Mouse (Mus musculus) midbrain, embryonic 16.5 days (tissue): ENCODE measurements around the gene Dppa5a. TPM values are rescaled to one million over a fixed set of nuclear protein-coding genes. Genes with fewer than 3 reads are reported as not detected.
"Not testable (repeated sequence)": the region's sequence is repeated elsewhere in the genome, so short reads cannot be mapped to it uniquely, and the experiment has no call there.

Source experiments
- ATAC-seq: fragments of 200-750 bp; cut with Nextera tagmentation; 2 replicates; pipeline ENCODE4 v1.8.0; 2017; ENCODE audit warnings: moderate TSS enrichment
- H3K27ac ChIP-seq: fragments of 300-500 bp; sonication (generic); 2 replicates; pipeline ENCODE4 v1.5.1; 2014; ENCODE audit warnings: mild to moderate bottlenecking, low read length, mixed read lengths
- H3K27me3 ChIP-seq: fragments of 300-500 bp; sonication (generic); 2 replicates; pipeline ENCODE4 v1.6.1; 2014; ENCODE audit warnings: low read depth, low read length, mixed read lengths; ENCODE audit not compliant: control insufficient read depth, insufficient read depth
- H3K36me3 ChIP-seq: fragments of 300-500 bp; sonication (generic); 2 replicates; pipeline ENCODE4 v1.6.1; 2014; ENCODE audit warnings: mild to moderate bottlenecking, low read length, moderate library complexity, mixed read lengths; ENCODE audit not compliant: control insufficient read depth, insufficient read depth
- H3K4me1 ChIP-seq: fragments of 300-500 bp; sonication (generic); 2 replicates; pipeline ENCODE4 v1.6.1; 2014; ENCODE audit warnings: mild to moderate bottlenecking, low read length, mixed read lengths; ENCODE audit not compliant: control insufficient read depth, insufficient read depth
- H3K4me2 ChIP-seq: fragments of 300-500 bp; sonication (generic); 2 replicates; pipeline ENCODE4 v1.6.1; 2014; ENCODE audit warnings: mild to moderate bottlenecking, low read length, mixed read lengths
- H3K4me3 ChIP-seq: fragments of 300-500 bp; sonication (generic); 2 replicates; pipeline ENCODE4 v1.5.1; 2014; ENCODE audit warnings: low read depth, mild to moderate bottlenecking, low read length, moderate library complexity, mixed read lengths
- H3K9ac ChIP-seq: fragments of 300-500 bp; sonication (generic); 2 replicates; pipeline ENCODE4 v1.6.1; 2014; ENCODE audit warnings: low read depth, low read length, mixed read lengths
- H3K9me3 ChIP-seq: fragments of 300-500 bp; sonication (generic); replicated peaks from 2 replicates; pipeline ENCODE4 v1.6.1; 2014; ENCODE audit warnings: mild to moderate bottlenecking, low read length, mixed read lengths; ENCODE audit not compliant: control insufficient read depth, poor library complexity, severe bottlenecking
- WGBS: fragments of 180-500 bp; shearing (Covaris S2); extraction: QIAGEN DNeasy Blood & Tissue Kit; methylation state at CpG from one replicate; pipeline ENCODE4 v1.1.7; 2014; 5-methylcytosine and 5-hydroxymethylcytosine counted together
- polyA plus RNA-seq: library from polyadenylated mRNA; unstranded; fragments of >200 nt; fragmentation: Nextera tagmentation; extraction: Ambion mirVana; gene quantifications from 2 replicates; pipeline ENCODE4 v1.2.1, GENCODE M21; 2015

Gene Dppa5a
- polyA plus RNA-seq, 1 experiment from 2014 or later, result 8.3 TPM

DNA sequence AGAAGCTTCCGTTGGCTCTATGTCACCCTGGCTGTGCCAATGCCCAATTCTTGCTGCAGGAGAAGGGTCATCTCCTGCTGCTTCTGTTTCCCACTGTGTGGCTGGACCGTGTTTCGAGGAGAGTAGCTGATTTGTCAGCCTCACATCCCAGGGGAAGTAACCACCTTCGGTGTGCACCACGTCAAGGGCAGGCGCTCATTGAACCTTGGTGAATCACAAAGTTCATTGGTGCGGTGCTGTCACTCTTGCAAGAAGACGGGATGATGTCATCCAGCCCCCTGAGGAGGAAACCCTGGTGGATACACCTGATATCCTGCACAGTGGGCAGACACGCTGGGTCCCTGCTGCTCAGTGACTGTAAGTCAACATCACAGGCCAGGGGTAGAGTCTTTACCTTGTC lies 24.9 kb downstream of the Dppa5a start:
- not testable (repeated sequence) for H3K27me3 ChIP-seq, H3K9me3 ChIP-seq, ATAC-seq, H3K4me3 ChIP-seq, H3K9ac ChIP-seq, H3K4me1 ChIP-seq, H3K4me2 ChIP-seq, H3K36me3 ChIP-seq, H3K27ac ChIP-seq
- WGBS, result 85% methylated on average over 9 of the region's 9 CpGs

DNA sequence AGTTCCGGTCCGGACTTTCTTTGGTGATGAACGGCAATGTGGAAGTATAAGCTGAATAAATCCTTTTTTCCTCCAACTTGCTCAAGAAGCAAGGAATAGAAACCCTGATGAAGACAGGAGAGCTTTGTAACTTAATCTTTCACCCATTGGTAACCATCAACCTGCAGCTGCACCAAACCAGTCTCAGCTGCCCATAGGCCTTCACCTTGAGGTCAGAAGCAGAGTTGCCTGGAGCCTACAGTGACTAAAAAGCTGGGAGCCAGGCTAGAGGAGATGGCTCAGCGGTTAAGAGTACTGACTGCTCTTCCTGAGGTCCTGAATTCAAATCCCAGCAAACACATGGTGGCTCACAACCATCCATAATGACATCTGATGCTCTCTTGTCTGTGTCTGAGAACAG lies 25.5 kb downstream of the Dppa5a start:
- not testable (repeated sequence) for H3K9ac ChIP-seq, H3K36me3 ChIP-seq, ATAC-seq, H3K27me3 ChIP-seq, H3K4me3 ChIP-seq, H3K4me1 ChIP-seq, H3K27ac ChIP-seq, H3K4me2 ChIP-seq, H3K9me3 ChIP-seq
- 89% methylated on average over 4 of the region's 4 CpGs for WGBS

DNA sequence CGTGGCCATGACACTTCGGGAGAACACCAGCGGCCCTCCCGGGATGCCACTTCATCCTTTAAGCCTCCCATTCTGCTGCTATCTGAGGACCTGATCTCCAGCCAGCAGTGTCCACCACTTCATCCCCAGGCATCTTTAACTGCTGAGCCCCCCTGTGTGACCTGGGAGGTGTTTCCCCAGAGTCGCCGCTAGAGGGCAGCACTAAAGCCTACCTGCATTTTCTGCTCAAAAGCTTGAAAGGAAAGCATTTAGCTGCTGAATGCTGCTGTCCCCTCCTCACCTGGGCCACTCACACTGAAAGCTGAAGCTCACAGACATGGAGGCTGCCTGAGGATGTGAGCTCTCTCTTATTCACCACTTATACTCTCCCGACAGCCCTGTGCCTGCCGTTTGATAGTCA lies 27.7 kb downstream of the Dppa5a start:
- H3K9me3 ChIP-seq, H3K4me1 ChIP-seq, H3K27ac ChIP-seq, H3K27me3 ChIP-seq, H3K4me3 ChIP-seq, H3K9ac ChIP-seq, H3K36me3 ChIP-seq: not testable (repeated sequence)
- ATAC-seq, result 0 out of 2 replicates have a peak, but pooled peaks have one; percentile 54
- 9% methylated on average over 8 of the region's 8 CpGs for WGBS
- H3K4me2 ChIP-seq, result peak overlapping the region; percentile 31

DNA sequence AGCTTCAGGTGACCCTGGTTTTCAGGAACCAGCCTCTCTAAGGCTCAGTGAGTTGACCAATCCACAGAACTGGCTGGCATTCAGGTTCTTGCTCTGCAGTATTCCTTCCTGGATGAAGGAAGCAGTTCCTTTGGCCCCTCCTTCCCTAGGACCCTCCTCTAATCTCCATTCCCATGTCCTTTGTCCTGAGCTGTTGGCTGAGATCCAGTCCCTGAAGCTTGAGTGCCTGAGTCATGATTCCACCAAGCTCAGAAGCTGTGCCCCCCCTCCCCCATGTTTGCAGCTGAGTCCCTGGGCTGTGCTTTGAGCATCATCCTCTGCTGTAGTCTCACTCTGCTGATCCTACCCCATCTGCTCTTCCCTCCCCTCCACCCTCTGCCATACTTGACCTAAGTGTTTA lies 30.9 kb downstream of the Dppa5a start:
- H3K9me3 ChIP-seq, H3K4me2 ChIP-seq, H3K36me3 ChIP-seq, H3K9ac ChIP-seq, H3K27me3 ChIP-seq, H3K4me3 ChIP-seq, H3K27ac ChIP-seq, ATAC-seq, H3K4me1 ChIP-seq: not testable (repeated sequence)

DNA sequence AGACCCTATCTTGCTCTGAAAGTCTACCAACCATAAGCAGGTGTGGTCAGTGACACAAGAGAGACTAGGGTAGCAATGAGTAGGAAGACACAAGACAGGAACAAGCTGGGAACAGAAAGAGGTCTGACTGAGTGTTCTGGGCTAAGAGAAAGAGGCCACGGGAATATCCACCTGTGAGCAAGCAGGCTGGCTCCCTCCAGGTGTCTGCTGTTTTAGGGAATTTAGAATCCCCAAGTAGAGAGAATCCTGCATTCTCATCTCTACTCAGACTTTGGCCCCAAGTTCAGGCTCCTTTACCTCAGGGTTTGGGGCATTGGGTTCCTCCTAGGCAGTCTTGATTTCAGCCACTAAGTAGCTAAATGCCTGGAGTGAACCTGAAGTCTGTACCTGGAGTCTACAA lies 40.7 kb downstream of the Dppa5a start, which contains the start of gene Omt2b:
Omt2b (plus strand) TSS at position 301 of the 400 bp plus-strand sequence.
- not testable (repeated sequence) for H3K27me3 ChIP-seq, H3K4me1 ChIP-seq, H3K4me3 ChIP-seq, ATAC-seq, H3K36me3 ChIP-seq, H3K4me2 ChIP-seq, H3K27ac ChIP-seq, H3K9ac ChIP-seq, H3K9me3 ChIP-seq
- WGBS, result 100% methylated on average over 1 of the region's 1 CpGs

DNA sequence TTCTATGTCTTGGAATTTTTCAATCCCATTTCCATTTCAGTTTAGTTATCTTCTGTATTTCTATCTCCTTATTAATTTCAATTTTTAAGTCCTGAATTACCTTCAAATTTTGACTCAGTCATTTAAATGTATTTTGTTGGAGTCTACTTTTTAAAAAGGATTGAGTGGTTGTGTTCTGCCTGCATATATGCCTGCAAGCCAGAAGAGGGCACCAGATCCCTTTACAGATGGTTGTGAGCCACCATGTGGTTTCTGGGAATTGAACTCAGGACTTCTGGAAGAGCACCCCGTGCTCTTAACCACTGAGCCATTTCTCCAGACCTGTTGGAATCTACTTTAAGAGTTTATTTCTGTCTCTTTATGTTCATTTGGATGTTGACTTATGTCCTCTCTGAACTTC lies 48.5 kb downstream of the Dppa5a start:
- H3K9ac ChIP-seq, result no peak overlapping the region
- H3K9me3 ChIP-seq, result no peaks in the 10 kb centered on the region
- ATAC-seq, result no peak
- no peak overlapping the region for H3K4me2 ChIP-seq
- no peak overlapping the region for H3K4me3 ChIP-seq
- no peaks in the 10 kb centered on the region for H3K27me3 ChIP-seq
- 32% methylated on average over 1 of the region's 1 CpGs for WGBS
- H3K27ac ChIP-seq, result no peak overlapping the region
- H3K36me3 ChIP-seq, result no peaks in the 10 kb centered on the region
- no peaks in the 10 kb centered on the region for H3K4me1 ChIP-seq

Other genes starting within 250 kb of the Dppa5a start
- gene Gsta4, start 185.4 kb downstream of the Dppa5a start, polyA plus RNA-seq, result 14.3 and 18.5 TPM in 2 replicates
- not detected in 2 replicates for gene Gsta1, start 137.5 kb downstream of the Dppa5a start, polyA plus RNA-seq
- not detected in 2 replicates for gene Gm3776, start 111.0 kb downstream of the Dppa5a start, polyA plus RNA-seq
- not detected in 2 replicates for gene Gm10639, start 78.3 kb downstream of the Dppa5a start, polyA plus RNA-seq
- gene Omt2a, start 53.4 kb downstream of the Dppa5a start, polyA plus RNA-seq, result not detected in 2 replicates
- gene Omt2b, start 40.6 kb downstream of the Dppa5a start, polyA plus RNA-seq, result not detected in 2 replicates
- not detected in 2 replicates for gene Gsta2, start 12.4 kb downstream of the Dppa5a start, polyA plus RNA-seq
- 6.9 and 9.1 TPM in 2 replicates for gene Ooep, start 10.5 kb upstream of the Dppa5a start, polyA plus RNA-seq
- gene Ddx43, start 27.6 kb upstream of the Dppa5a start, polyA plus RNA-seq, result 0.36 and 0.57 TPM in 2 replicates
- 0.53 and 0.74 TPM in 2 replicates for gene Cgas, start 75.1 kb upstream of the Dppa5a start, polyA plus RNA-seq
- gene Mto1, start 80.0 kb upstream of the Dppa5a start, polyA plus RNA-seq, result 27.9 and 29.3 TPM in 2 replicates
- 1.7 and 2.1 TPM in 2 replicates for gene Gm17324, start 80.6 kb upstream of the Dppa5a start, polyA plus RNA-seq
- 2,998 and 3,109 TPM in 2 replicates for gene Eef1a1, start 121.0 kb upstream of the Dppa5a start, polyA plus RNA-seq
- 15.9 and 18.5 TPM in 2 replicates for gene Slc17a5, start 219.9 kb upstream of the Dppa5a start, polyA plus RNA-seq
- 0.97 and 1.0 TPM in 2 replicates for gene Cd109, start 247.4 kb upstream of the Dppa5a start, polyA plus RNA-seq